Mouse (Mus musculus) cerebellum, adult 2 months (tissue): Measurements from ENCODE around the gene Cnn3. TPM values are rescaled to one million over a fixed set of nuclear protein-coding genes. Genes with fewer than 3 reads are reported as not detected.

ENCODE experiments used
- DNase-seq, 2 experiments: peaks; one replicate each; pipeline ENCODE4 v3.0.0; 2021
- H3K27ac ChIP-seq: fragments of 200-500 bp; 2 replicates; pipeline ENCODE4 v1.5.1; 2012; ENCODE audit warnings: low read length, control low read depth, inconsistent platforms; ENCODE audit not compliant: insufficient read depth
- H3K27me3 ChIP-seq: fragments of 200-500 bp; 2 replicates; pipeline ENCODE4 v1.6.1; 2012; ENCODE audit warnings: inconsistent platforms, mild to moderate bottlenecking, low read length, moderate library complexity; ENCODE audit not compliant: control insufficient read depth, insufficient read depth
- H3K4me1 ChIP-seq: fragments of 200-500 bp; 2 replicates; pipeline ENCODE4 v1.6.1; 2011; ENCODE audit warnings: low read length; ENCODE audit not compliant: control insufficient read depth, insufficient read depth
- H3K4me3 ChIP-seq: fragments of 200-500 bp; replicated peaks from 2 replicates; pipeline ENCODE3; 2011; ENCODE audit warnings: mild to moderate bottlenecking, low read depth, low read length, control low read depth; ENCODE audit not compliant: insufficient read depth
- CTCF ChIP-seq: fragments of 200-500 bp; IDR thresholded peaks from 2 replicates; pipeline ENCODE4 v1.5.1; 2011; ENCODE audit warnings: low read depth, mild to moderate bottlenecking, control low read depth, low read length, moderate library complexity, borderline replicate concordance; ENCODE audit not compliant: insufficient read depth
- POLR2A ChIP-seq: fragments of 200-500 bp; IDR thresholded peaks from 2 replicates; pipeline ENCODE4 v1.6.1; 2011; ENCODE audit warnings: low read length, control low read depth, borderline replicate concordance; ENCODE audit not compliant: insufficient read depth
- WGBS: fragments of 180-500 bp; shearing (Covaris S2); methylation state at CpG from one replicate; pipeline ENCODE4 v1.1.7; 2018; 5-methylcytosine and 5-hydroxymethylcytosine counted together
- polyA plus RNA-seq: library from polyadenylated mRNA; depleted of rRNA; stranded (reverse); fragments of >200 nt; gene quantifications from 2 replicates; pipeline ENCODE4 v1.2.3, GENCODE M21; 2012

Gene Cnn3
- polyA plus RNA-seq, 1 experiment: 170 TPM

DNA sequence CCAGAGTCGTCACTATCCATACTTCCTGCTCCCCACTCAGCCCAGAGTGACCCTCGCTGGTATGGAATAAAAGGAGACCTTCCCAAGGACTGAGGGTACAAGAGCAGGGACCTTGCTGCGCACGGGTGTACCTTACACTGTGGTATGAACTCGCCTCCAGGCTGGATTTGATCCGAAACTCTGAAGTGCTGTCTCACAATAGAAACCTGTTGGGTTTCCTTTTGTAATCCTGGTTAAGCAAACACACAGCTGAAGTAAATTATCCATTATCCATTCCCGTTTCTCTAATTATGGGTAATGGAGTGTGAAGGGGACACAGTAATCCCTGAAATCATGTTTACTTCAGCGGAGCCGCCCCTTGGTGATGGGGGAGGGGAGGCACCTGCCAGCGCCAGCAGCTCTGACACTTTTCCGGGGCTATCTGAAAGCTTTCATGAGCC is 21.8 kb downstream of the Cnn3 start:
- H3K27me3 ChIP-seq: no peaks in the 10 kb centered on the region
- H3K4me3 ChIP-seq: no peak overlapping the region
- WGBS: 35% methylated on average over 11 of the region's 11 CpGs
- DNase-seq: no peak
- H3K4me1 ChIP-seq: peaks cover 5% of the 10 kb centered on the region; the same call in 1 of the 2 replicates
- TF ChIP-seq CTCF: no peak
- no peak for TF ChIP-seq POLR2A
- H3K27ac ChIP-seq: no peak overlapping the region

DNA sequence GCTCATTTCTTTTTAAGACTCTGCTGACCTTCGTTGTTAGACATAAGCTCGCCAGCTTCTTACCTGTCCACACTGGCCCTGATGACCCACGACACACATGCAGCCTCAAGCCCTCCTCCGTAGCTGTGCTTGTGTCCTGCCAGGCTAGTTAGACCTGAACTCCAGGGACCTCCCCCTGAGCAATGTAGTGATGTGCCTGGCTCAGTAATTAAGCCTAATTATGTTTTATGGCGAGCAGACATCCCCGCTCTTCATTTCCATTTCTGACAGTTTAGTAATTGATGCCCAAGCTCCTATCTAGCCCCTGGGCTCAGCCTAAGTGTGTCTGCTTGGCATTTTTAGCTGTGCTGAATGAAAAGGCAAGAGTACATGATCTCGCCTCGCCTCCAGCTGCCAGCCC is 22.3 kb downstream of the Cnn3 start:
- Histone ChIP-seq H3K4me3 (no peak overlapping the region), H3K27ac (no peak overlapping the region), H3K4me1 (peaks cover 5% of the 10 kb centered on the region; the same call in 1 of the 2 replicates), H3K27me3 (no peaks in the 10 kb centered on the region)
- 68% methylated on average over 8 of the region's 8 CpGs for WGBS
- TF ChIP-seq CTCF (no peak), POLR2A (no peak)
- DNase-seq: no peak

GRCm38 (mm10) chr3:121449527-121449926 is 23.2 kb downstream of the Cnn3 start:
- Histone ChIP-seq H3K27ac (no peak overlapping the region), H3K4me3 (no peak overlapping the region), H3K4me1 (peaks cover 5% of the 10 kb centered on the region; the same call in 1 of the 2 replicates), H3K27me3 (no peaks in the 10 kb centered on the region)
- no peak for DNase-seq
- no peak for TF ChIP-seq CTCF
- no peak for TF ChIP-seq POLR2A
- 89% methylated on average over 8 of the region's 8 CpGs for WGBS

DNA sequence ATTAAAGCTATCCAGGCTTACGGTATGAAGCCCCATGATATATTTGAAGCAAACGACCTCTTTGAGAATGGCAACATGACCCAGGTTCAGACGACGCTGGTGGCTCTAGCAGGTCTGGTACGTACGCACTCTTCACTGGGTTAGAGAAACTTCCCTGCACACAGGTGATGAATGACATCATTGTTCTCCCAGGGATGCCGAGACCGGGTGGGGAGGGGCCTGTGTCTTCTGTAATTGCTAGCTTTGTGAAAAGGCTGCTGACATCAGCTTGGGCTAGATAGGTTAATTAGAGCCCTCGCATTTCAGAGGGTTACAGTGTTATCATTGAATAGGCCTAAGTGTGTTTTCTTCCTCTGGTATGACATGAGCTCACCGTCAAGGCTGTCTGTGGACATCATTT is 25.1 kb downstream of the Cnn3 start:
- Histone ChIP-seq H3K4me1 (peaks cover 5% of the 10 kb centered on the region; the same call in 1 of the 2 replicates), H3K27me3 (no peaks in the 10 kb centered on the region), H3K4me3 (no peak overlapping the region), H3K27ac (no peak overlapping the region)
- no peak for TF ChIP-seq POLR2A
- no peak for TF ChIP-seq CTCF
- DNase-seq: no peak
- WGBS: 85% methylated on average over 10 of the region's 10 CpGs

- no peak for DNase-seq
These were observed 32.5 kb downstream of the Cnn3 start for GRCm38 (mm10) chr3:121458545-121459492.

GRCm38 (mm10) chr3:121460473-121461193 is 34.3 kb downstream of the Cnn3 start:
- Histone ChIP-seq H3K27ac (no peak overlapping the region), H3K27me3 (no peaks in the 10 kb centered on the region), H3K4me3 (no peak overlapping the region), H3K4me1 (no peaks in the 10 kb centered on the region)
- DNase-seq: no peak
- 88% methylated on average over 16 of the region's 16 CpGs for WGBS
- no peak for TF ChIP-seq CTCF
- TF ChIP-seq POLR2A: no peak

More at GRCm38 (mm10) chr3:121458545-121459492, 32.5 kb downstream of the Cnn3 start:
- Histone ChIP-seq H3K4me3 (no peak overlapping the region), H3K4me1 (no peaks in the 10 kb centered on the region), H3K27ac (no peak overlapping the region), H3K27me3 (no peaks in the 10 kb centered on the region)
- TF ChIP-seq POLR2A (no peak), CTCF (no peak)
- 73% methylated on average over 14 of the region's 14 CpGs for WGBS

GRCm38 (mm10) chr3:121461477-121461876 is 35.2 kb downstream of the Cnn3 start:
- Histone ChIP-seq H3K4me1 (no peaks in the 10 kb centered on the region), H3K27me3 (no peaks in the 10 kb centered on the region), H3K27ac (no peak overlapping the region), H3K4me3 (no peak overlapping the region)
- no peak for DNase-seq
- TF ChIP-seq CTCF (no peak), POLR2A (no peak)
- WGBS: 92% methylated on average over 13 of the region's 13 CpGs
